Mouse (Mus musculus): Measurements from ENCODE around the gene Lmf1. TPM values are rescaled to one million over a fixed set of nuclear protein-coding genes. Genes with fewer than 3 reads are reported as not detected.

The Lmf1 gene
- polyA plus RNA-seq, 1 experiment = 36.3 TPM

GRCm38 (mm10) chr17:25561223-25562028 lies 17.5 kb upstream of the Lmf1 start:
- no peaks in the 10 kb centered on the region for H3K36me3 ChIP-seq (ENCODE audit: control insufficient read depth, insufficient read depth)
- H3ac ChIP-seq (ENCODE audit: control insufficient read depth, insufficient read length) = no peak overlapping the region
- no peaks in the 10 kb centered on the region for H3K27me3 ChIP-seq (ENCODE audit: control insufficient read depth, insufficient read depth, insufficient read length)
- no peak for TF ChIP-seq USF1 (IDR thresholded peaks at IDR 0.05; ENCODE audit: low read depth)
- no peaks in the 10 kb centered on the region for H3K79me2 ChIP-seq (ENCODE audit: control insufficient read depth, insufficient read depth)
- H3K4me2 ChIP-seq (ENCODE audit: low read depth) = no peak overlapping the region
- H3K4me3 ChIP-seq = no peak overlapping the region

DNA sequence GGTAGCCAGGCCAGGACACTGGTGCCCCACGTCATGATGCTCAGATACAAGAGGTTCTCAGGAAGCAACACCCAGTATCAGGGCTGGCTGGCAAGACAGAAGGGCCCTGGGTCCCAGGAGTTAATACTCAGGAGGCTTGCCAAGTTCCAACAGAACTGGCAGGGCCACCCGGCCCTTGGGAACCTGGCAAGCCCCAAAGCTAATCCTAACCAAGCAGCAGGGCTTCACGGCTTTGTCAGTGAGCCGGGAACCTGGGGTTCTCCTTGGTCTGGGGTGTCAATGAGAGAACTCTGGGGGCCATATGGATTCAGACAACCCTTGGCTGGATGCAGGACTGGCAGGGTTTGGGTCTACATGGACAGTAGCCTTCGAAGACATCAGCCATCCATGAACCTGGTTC lies 14.4 kb upstream of the Lmf1 start:
- H3K4me2 ChIP-seq (ENCODE audit: low read depth) = no peak overlapping the region
- H3K27me3 ChIP-seq (ENCODE audit: control insufficient read depth, insufficient read depth, insufficient read length) = no peaks in the 10 kb centered on the region
- no peaks in the 10 kb centered on the region for H3K36me3 ChIP-seq (ENCODE audit: control insufficient read depth, insufficient read depth)
- no peaks in the 10 kb centered on the region for H3K79me2 ChIP-seq (ENCODE audit: control insufficient read depth, insufficient read depth)
- no peak for TF ChIP-seq MYOD1 (IDR thresholded peaks at IDR 0.05; ENCODE audit: control insufficient read depth in 1 of 3, insufficient read length in 2 of 3, low read depth in 2 of 3)
- TF ChIP-seq MAX (IDR thresholded peaks at IDR 0.05; ENCODE audit: low read depth) = no peak
- no peak for TF ChIP-seq CEBPB (IDR thresholded peaks at IDR 0.05; ENCODE audit: insufficient read depth, poor library complexity, severe bottlenecking)
- TF ChIP-seq REST (IDR thresholded peaks at IDR 0.05; ENCODE audit: insufficient read depth, insufficient read length) = no peak
- no peak for TF ChIP-seq MYOG (IDR thresholded peaks at IDR 0.05; ENCODE audit: control insufficient read depth in 1 of 3, insufficient read depth in 1 of 3, insufficient read length in 2 of 3, low read depth in 2 of 3)
- no peak overlapping the region for H3ac ChIP-seq (ENCODE audit: control insufficient read depth, insufficient read length)
- H3K4me3 ChIP-seq = no peak overlapping the region

GRCm38 (mm10) chr17:25565244-25565643 lies 13.6 kb upstream of the Lmf1 start:
- TF ChIP-seq MYOG (IDR thresholded peaks at IDR 0.05; ENCODE audit: control insufficient read depth in 1 of 3, insufficient read depth in 1 of 3, insufficient read length in 2 of 3, low read depth in 2 of 3) (no peak), TCF12 (IDR thresholded peaks at IDR 0.05; ENCODE audit: insufficient read depth, poor library complexity, severe bottlenecking) (no peak), E2F4 (IDR thresholded peaks at IDR 0.05; ENCODE audit: insufficient read depth) (no peak), POLR2AphosphoS2 (IDR thresholded peaks at IDR 0.05; ENCODE audit: insufficient read length, low read depth) (no peak), REST (IDR thresholded peaks at IDR 0.05; ENCODE audit: insufficient read depth, insufficient read length) (no peak), POLR2A (IDR thresholded peaks at IDR 0.05; ENCODE audit: insufficient read length, low read depth) (no peak), MYOD1 (IDR thresholded peaks at IDR 0.05; ENCODE audit: control insufficient read depth in 1 of 3, insufficient read length in 2 of 3, low read depth in 2 of 3) (no peak), MAX (IDR thresholded peaks at IDR 0.05; ENCODE audit: low read depth) (no peak)
- Histone ChIP-seq H3K4me3 (no peak overlapping the region), H3K79me2 (ENCODE audit: control insufficient read depth, insufficient read depth) (no peaks in the 10 kb centered on the region), H3K4me2 (ENCODE audit: low read depth) (peak overlapping the region; percentile 4), H3K36me3 (ENCODE audit: control insufficient read depth, insufficient read depth) (no peaks in the 10 kb centered on the region), H3K27me3 (ENCODE audit: control insufficient read depth, insufficient read depth, insufficient read length) (peaks cover 4% of the 10 kb centered on the region), H3ac (ENCODE audit: control insufficient read depth, insufficient read length) (no peak overlapping the region)

DNA sequence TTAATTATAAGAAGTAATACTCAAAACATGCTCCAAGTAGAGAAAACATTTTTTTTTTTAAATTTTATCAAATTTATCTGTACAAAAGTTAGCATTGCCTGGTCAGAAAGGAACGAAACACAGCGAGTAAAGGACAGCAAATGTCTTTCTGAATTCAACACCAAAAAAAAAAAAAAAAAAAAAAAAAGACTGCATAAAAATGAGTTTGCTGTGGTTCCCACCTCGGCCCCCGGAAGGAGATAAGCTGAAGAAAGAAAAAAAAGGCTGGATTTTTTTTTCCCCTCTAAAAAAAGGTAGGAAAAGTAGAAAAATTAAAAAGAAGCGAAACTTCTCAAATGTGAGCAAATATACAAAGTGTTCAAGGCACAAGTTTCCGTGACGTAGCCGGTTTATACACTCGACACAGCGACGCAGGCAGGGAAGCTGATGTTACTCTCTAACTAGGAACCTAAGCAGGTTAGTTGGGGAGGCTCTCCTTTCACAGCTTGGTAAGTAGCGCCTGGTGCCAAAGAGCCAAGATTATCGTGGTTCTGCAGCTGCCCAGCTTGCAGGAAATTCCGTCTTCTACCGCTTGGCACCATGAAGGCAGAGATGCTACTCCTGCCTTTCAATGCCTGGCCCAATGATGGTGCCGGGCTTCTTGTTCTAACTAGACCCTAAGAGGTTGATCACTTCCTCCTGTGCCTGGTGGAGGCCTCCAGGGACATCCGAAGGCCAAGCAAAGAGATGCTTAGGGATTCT lies 12.9 kb upstream of the Lmf1 start:
- TF ChIP-seq TCF12 (IDR thresholded peaks at IDR 0.05; ENCODE audit: insufficient read depth, poor library complexity, severe bottlenecking) = no peak
- TF ChIP-seq POLR2AphosphoS2 (IDR thresholded peaks at IDR 0.05; ENCODE audit: insufficient read length, low read depth) = no peak
- TF ChIP-seq TCF3 (IDR thresholded peaks at IDR 0.05; ENCODE audit: insufficient read length, low read depth) = no peak
- TF ChIP-seq POLR2A (IDR thresholded peaks at IDR 0.05; ENCODE audit: insufficient read length, low read depth) = no peak
- TF ChIP-seq SRF (IDR thresholded peaks at IDR 0.05; ENCODE audit: control insufficient read depth, insufficient read length, low read depth) = no peak
- no peak for TF ChIP-seq E2F4 (IDR thresholded peaks at IDR 0.05; ENCODE audit: insufficient read depth)
- TF ChIP-seq MYOD1 (IDR thresholded peaks at IDR 0.05; ENCODE audit: control insufficient read depth in 1 of 3, insufficient read length in 2 of 3, low read depth in 2 of 3) = no peak
- no peak for TF ChIP-seq CEBPB (IDR thresholded peaks at IDR 0.05; ENCODE audit: insufficient read depth, poor library complexity, severe bottlenecking)
- TF ChIP-seq REST (IDR thresholded peaks at IDR 0.05; ENCODE audit: insufficient read depth, insufficient read length) = no peak
- TF ChIP-seq USF1 (IDR thresholded peaks at IDR 0.05; ENCODE audit: low read depth) = no peak
- no peak for TF ChIP-seq MAX (IDR thresholded peaks at IDR 0.05; ENCODE audit: low read depth)
- TF ChIP-seq MYOG (IDR thresholded peaks at IDR 0.05; ENCODE audit: control insufficient read depth in 1 of 3, insufficient read depth in 1 of 3, insufficient read length in 2 of 3, low read depth in 2 of 3) = no peak
- Histone ChIP-seq H3ac (ENCODE audit: control insufficient read depth, insufficient read length) (no peak overlapping the region), H3K79me2 (ENCODE audit: control insufficient read depth, insufficient read depth) (no peaks in the 10 kb centered on the region), H3K4me2 (ENCODE audit: low read depth) (peak overlapping the region; percentile 4), H3K36me3 (ENCODE audit: control insufficient read depth, insufficient read depth) (no peaks in the 10 kb centered on the region), H3K27me3 (ENCODE audit: control insufficient read depth, insufficient read depth, insufficient read length) (peaks cover 5% of the 10 kb centered on the region), H3K4me3 (no peak overlapping the region)

DNA sequence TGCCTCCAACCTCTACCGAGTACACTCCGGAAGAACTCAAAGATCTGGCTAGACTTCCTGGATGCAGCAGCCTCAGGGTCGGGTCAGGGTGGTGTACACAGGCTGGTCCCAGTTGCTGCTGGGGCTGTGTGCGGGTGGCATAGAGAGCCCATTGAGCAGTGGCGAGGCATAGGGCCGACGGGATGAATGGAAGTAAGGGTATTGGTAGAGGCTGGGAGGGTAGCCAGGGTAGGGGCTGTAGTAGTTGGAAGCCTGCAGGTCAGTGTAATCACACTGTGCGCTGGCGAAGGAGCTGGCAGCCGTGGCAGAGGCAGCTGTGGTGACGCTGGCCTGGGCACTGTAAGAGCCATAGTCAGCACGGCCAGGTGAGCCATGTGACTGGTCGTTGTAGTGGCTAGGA lies 11.6 kb upstream of the Lmf1 start:
- Histone ChIP-seq H3K4me3 (peak overlapping the region; percentile 33), H3K79me2 (ENCODE audit: control insufficient read depth, insufficient read depth) (no peaks in the 10 kb centered on the region), H3K4me2 (ENCODE audit: low read depth) (peak overlapping the region; percentile 36), H3K27me3 (ENCODE audit: control insufficient read depth, insufficient read depth, insufficient read length) (peaks cover 5% of the 10 kb centered on the region), H3K36me3 (ENCODE audit: control insufficient read depth, insufficient read depth) (no peaks in the 10 kb centered on the region), H3ac (ENCODE audit: control insufficient read depth, insufficient read length) (no peak overlapping the region)
- no peak for TF ChIP-seq SRF (IDR thresholded peaks at IDR 0.05; ENCODE audit: control insufficient read depth, insufficient read length, low read depth)
- TF ChIP-seq TCF3 (IDR thresholded peaks at IDR 0.05; ENCODE audit: insufficient read length, low read depth) = no peak
- no peak for TF ChIP-seq MAX (IDR thresholded peaks at IDR 0.05; ENCODE audit: low read depth)
- TF ChIP-seq E2F4 (IDR thresholded peaks at IDR 0.05; ENCODE audit: insufficient read depth) = no peak
- no peak for TF ChIP-seq USF1 (IDR thresholded peaks at IDR 0.05; ENCODE audit: low read depth)
- no peak for TF ChIP-seq MYOG (IDR thresholded peaks at IDR 0.05; ENCODE audit: control insufficient read depth in 1 of 3, insufficient read depth in 1 of 3, insufficient read length in 2 of 3, low read depth in 2 of 3)
- TF ChIP-seq MYOD1 (IDR thresholded peaks at IDR 0.05; ENCODE audit: control insufficient read depth in 1 of 3, insufficient read length in 2 of 3, low read depth in 2 of 3) = no peak
- TF ChIP-seq REST (IDR thresholded peaks at IDR 0.05; ENCODE audit: insufficient read depth, insufficient read length) = no peak
- TF ChIP-seq POLR2AphosphoS2 (IDR thresholded peaks at IDR 0.05; ENCODE audit: insufficient read length, low read depth) = no peak
- TF ChIP-seq CEBPB (IDR thresholded peaks at IDR 0.05; ENCODE audit: insufficient read depth, poor library complexity, severe bottlenecking) = no peak
- no peak for TF ChIP-seq TCF12 (IDR thresholded peaks at IDR 0.05; ENCODE audit: insufficient read depth, poor library complexity, severe bottlenecking)
- TF ChIP-seq POLR2A (IDR thresholded peaks at IDR 0.05; ENCODE audit: insufficient read length, low read depth) = no peak
